Mouse (Mus musculus): ENCODE measurements around the gene Hoxb4. TPM values are rescaled to one million over a fixed set of nuclear protein-coding genes. Genes with fewer than 3 reads are reported as not detected.

Gene Hoxb4
- polyA plus RNA-seq, 1 experiment from 2014 or later = not detected

DNA sequence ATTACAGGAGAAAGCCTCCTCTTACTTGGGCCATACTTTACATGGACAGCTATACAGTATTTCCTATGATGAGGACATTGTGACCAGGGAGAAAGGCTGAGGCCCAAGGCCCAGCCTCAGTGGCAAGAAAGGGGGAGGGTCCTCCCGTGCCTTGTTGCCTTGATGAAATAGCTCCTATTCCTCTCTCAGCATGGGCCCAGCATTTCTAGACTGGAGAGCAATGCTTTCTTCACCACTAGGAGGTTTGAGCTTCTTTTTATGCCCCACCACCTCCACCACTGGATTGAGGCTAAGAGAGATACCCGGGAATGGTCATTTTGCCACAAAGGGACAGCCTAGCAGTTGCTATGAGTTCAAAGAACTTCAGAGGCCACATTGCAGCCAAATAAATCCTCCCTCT is 21.1 kb upstream of the Hoxb4 start:
- Histone ChIP-seq H3K27ac (no peak overlapping the region), H3K4me2 (no peak overlapping the region), H3K27me3 (peaks cover 100% of the 10 kb centered on the region), H3K9me3 (replicated peaks) (no peaks in the 10 kb centered on the region), H3K9ac (no peak overlapping the region), H3K36me3 (ENCODE audit: poor library complexity, severe bottlenecking) (no peaks in the 10 kb centered on the region), H3K4me1 (no peaks in the 10 kb centered on the region), H3K4me3 (no peak overlapping the region)
- 5% methylated on average over 2 of the region's 2 CpGs for WGBS
- ATAC-seq = no peak

DNA sequence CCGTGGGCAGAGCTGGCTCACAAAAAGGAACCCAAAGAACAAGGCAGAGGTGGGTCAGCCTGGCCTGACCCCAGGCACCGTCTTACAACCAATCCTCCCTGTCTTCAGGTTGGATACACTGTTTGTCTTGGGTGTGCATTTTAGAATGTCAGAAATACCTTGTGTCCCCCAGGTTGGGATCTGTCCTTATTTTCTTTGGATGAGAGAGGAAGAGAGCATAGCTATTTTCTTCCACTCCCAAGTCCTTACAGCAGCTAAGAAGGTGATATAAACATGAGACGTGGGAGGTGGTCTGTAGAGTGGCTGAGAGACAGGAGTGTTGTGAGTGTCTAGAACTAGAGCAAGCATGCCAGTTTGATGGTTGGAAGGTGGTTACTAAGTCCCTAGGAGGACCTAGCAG is 20.6 kb upstream of the Hoxb4 start:
- Histone ChIP-seq H3K4me3 (no peak overlapping the region), H3K4me2 (no peak overlapping the region), H3K27me3 (peaks cover 100% of the 10 kb centered on the region), H3K9ac (no peak overlapping the region), H3K9me3 (replicated peaks) (no peaks in the 10 kb centered on the region), H3K27ac (no peak overlapping the region), H3K36me3 (ENCODE audit: poor library complexity, severe bottlenecking) (no peaks in the 10 kb centered on the region), H3K4me1 (no peaks in the 10 kb centered on the region)
- ATAC-seq = no peak
- 2% methylated on average over 3 of the region's 3 CpGs for WGBS

GRCm38 (mm10) chr11:96297968-96298635 is 20.0 kb upstream of the Hoxb4 start:
- Histone ChIP-seq H3K4me3 (no peak overlapping the region), H3K4me2 (no peak overlapping the region), H3K9ac (no peak overlapping the region), H3K9me3 (replicated peaks) (no peaks in the 10 kb centered on the region), H3K27me3 (peaks cover 100% of the 10 kb centered on the region), H3K4me1 (no peaks in the 10 kb centered on the region), H3K27ac (no peak overlapping the region), H3K36me3 (ENCODE audit: poor library complexity, severe bottlenecking) (no peaks in the 10 kb centered on the region)
- no peak for ATAC-seq
- 3% methylated on average over 11 of the region's 11 CpGs for WGBS

DNA sequence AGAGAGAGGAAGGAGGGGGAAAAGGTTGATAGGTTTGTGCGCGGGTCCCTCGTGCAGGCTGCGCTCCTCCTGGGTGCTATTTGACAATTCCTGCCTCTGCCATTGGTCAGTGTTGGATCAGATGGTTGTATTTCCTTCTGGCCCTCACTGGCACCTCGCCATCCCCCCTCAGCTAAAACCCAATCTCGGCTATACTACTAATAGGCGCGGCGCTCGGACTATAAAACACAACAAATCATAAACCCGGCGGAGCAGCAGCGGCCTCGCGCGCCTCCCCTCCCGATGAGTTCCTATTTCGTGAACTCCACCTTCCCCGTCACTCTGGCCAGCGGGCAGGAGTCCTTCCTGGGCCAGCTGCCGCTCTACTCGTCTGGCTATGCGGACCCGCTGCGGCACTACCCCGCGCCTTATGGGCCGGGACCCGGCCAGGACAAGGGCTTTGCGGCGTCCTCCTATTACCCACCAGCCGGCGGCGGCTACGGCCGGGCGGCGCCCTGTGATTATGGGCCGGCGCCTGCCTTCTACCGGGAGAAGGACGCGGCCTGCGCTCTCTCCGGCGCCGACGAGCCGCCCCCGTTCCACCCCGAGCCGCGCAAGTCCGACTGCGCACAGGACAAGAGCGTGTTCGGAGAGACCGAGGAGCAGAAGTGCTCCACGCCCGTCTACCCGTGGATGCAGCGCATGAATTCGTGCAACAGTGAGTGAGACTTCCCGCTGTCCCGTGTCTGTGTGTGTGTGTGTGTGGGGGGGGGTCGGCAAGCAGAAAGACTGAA is 19.0 kb upstream of the Hoxb4 start:
- WGBS = under 1% methylated on average over 64 of the region's 66 CpGs
- H3K27me3 ChIP-seq = peaks cover 100% of the 10 kb centered on the region
- H3K9me3 ChIP-seq (replicated peaks) = no peaks in the 10 kb centered on the region
- H3K4me2 ChIP-seq = no peak overlapping the region
- no peak overlapping the region for H3K9ac ChIP-seq
- no peak overlapping the region for H3K4me3 ChIP-seq
- no peaks in the 10 kb centered on the region for H3K36me3 ChIP-seq (ENCODE audit: poor library complexity, severe bottlenecking)
- no peak for ATAC-seq
- H3K27ac ChIP-seq = no peak overlapping the region
- peaks cover 7% of the 10 kb centered on the region; the same call in 1 of the 2 replicates for H3K4me1 ChIP-seq

DNA sequence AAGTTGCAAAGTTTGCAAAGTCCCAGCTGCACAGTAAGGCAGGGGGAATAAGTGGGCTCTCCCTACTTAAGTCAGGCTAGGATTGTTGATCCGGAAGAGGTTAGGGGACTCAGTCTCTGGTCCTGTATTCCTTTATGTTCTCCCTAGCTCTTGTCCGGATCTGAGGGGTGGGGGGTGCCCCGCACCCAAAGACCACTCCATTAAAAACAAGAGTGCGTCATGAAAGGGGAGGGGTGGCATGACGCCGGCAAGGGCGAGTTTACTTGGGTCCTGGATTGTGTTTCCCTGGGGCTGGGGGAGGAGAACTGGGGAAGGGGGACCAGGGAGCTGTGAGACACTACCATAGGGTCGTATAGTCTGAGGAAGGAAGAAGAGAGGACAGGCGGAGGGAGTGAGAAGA is 18.3 kb upstream of the Hoxb4 start:
- no peaks in the 10 kb centered on the region for H3K36me3 ChIP-seq (ENCODE audit: poor library complexity, severe bottlenecking)
- no peak overlapping the region for H3K4me3 ChIP-seq
- H3K4me1 ChIP-seq = peaks cover 7% of the 10 kb centered on the region; the same call in 1 of the 2 replicates
- no peak overlapping the region for H3K9ac ChIP-seq
- no peak overlapping the region for H3K27ac ChIP-seq
- peaks cover 100% of the 10 kb centered on the region for H3K27me3 ChIP-seq
- 1% methylated on average over 9 of the region's 9 CpGs for WGBS
- H3K4me2 ChIP-seq = no peak overlapping the region
- no peaks in the 10 kb centered on the region for H3K9me3 ChIP-seq (replicated peaks)
- no peak for ATAC-seq

GRCm38 (mm10) chr11:96300354-96301063 is 17.6 kb upstream of the Hoxb4 start:
- H3K36me3 ChIP-seq (ENCODE audit: poor library complexity, severe bottlenecking) = no peaks in the 10 kb centered on the region
- H3K4me1 ChIP-seq = peaks cover 7% of the 10 kb centered on the region; the same call in 1 of the 2 replicates
- no peak overlapping the region for H3K27ac ChIP-seq
- no peaks in the 10 kb centered on the region for H3K9me3 ChIP-seq (replicated peaks)
- ATAC-seq = no peak
- no peak overlapping the region for H3K4me2 ChIP-seq
- no peak overlapping the region; the same call in 1 of the 2 replicates for H3K4me3 ChIP-seq
- peaks cover 100% of the 10 kb centered on the region for H3K27me3 ChIP-seq
- no peak overlapping the region for H3K9ac ChIP-seq
- WGBS = 1% methylated on average over 35 of the region's 35 CpGs

GRCm38 (mm10) chr11:96301064-96301431 is 17.0 kb upstream of the Hoxb4 start:
- 2% methylated on average over 10 of the region's 10 CpGs for WGBS
- Histone ChIP-seq H3K4me3 (no peak overlapping the region), H3K9me3 (replicated peaks) (no peaks in the 10 kb centered on the region), H3K9ac (no peak overlapping the region), H3K4me2 (no peak overlapping the region), H3K27me3 (peaks cover 100% of the 10 kb centered on the region), H3K4me1 (peaks cover 7% of the 10 kb centered on the region; the same call in 1 of the 2 replicates), H3K36me3 (ENCODE audit: poor library complexity, severe bottlenecking) (no peaks in the 10 kb centered on the region), H3K27ac (no peak overlapping the region)
- no peak for ATAC-seq

DNA sequence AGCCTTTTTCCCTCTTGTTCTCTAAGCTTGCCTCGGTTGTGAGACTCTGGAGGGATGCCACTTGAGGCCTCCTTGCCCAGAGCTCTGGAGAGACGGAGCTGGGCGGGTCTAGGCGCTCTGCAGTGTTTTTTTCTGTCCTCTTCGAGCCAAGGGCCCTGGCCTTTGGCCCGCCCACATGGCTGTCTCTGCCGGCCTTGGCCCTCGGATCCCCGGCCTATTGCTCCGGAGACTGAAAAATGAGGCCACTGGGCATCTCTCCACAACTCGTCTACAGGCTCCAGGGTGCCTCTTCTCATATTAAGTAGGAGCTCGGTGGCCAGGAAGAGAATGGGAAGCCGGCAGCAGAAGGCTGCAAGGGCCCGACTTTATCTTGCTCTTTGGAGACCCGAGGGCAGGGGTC is 16.2 kb upstream of the Hoxb4 start:
- ATAC-seq = no peak
- WGBS = 2% methylated on average over 15 of the region's 15 CpGs
- Histone ChIP-seq H3K4me3 (no peak overlapping the region), H3K9ac (no peak overlapping the region), H3K4me1 (peaks cover 7% of the 10 kb centered on the region; the same call in 1 of the 2 replicates), H3K27me3 (peaks cover 100% of the 10 kb centered on the region), H3K4me2 (no peak overlapping the region), H3K27ac (no peak overlapping the region), H3K36me3 (ENCODE audit: poor library complexity, severe bottlenecking) (no peaks in the 10 kb centered on the region), H3K9me3 (replicated peaks) (no peaks in the 10 kb centered on the region)

DNA sequence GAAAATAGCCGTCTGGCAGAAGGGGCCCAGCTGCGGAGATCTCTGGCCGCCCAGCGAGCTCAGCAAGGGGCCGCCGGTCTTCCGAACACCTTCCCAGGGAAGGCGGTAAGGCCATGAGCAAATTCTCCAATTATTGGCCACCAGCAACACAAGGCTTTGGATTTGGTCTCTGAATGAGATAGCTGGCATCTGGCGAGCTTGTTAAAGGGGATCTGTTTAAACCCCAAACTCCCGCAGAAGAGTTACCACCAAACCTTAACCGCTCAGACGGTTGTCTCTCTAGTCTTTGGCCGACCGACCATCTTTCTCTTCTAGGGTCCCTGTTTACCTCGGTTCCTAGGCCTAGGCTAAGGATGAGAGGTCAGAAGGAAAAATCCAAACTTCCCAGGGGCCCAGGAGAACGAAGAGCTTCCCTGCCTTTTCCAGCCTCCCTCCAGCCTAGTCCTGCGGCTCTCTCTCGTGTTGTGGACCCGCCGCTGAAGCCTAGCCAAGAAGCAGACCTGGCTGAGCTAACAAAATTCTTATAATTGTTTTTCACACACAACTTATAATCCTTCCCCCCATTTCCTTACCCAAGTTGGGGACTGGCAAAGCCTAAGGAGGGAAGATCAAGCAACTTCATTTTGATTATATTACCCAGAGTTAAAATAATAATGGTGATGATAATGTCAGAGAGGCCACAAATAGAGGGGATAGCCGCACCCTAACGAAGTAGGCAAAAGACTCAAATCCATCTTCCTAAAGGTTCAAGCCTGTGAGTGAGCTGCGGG is 15.5 kb upstream of the Hoxb4 start:
- H3K27ac ChIP-seq = no peak overlapping the region
- H3K36me3 ChIP-seq (ENCODE audit: poor library complexity, severe bottlenecking) = no peaks in the 10 kb centered on the region
- no peak overlapping the region for H3K4me3 ChIP-seq
- no peak for ATAC-seq
- no peak overlapping the region for H3K4me2 ChIP-seq
- H3K9me3 ChIP-seq (replicated peaks) = no peaks in the 10 kb centered on the region
- H3K9ac ChIP-seq = no peak overlapping the region
- H3K27me3 ChIP-seq = peaks cover 100% of the 10 kb centered on the region
- WGBS = 2% methylated on average over 23 of the region's 23 CpGs
- peaks cover 7% of the 10 kb centered on the region; the same call in 1 of the 2 replicates for H3K4me1 ChIP-seq

GRCm38 (mm10) chr11:96303151-96304099 is 14.6 kb upstream of the Hoxb4 start, which contains the start of gene Hoxb5:
TSS of gene Hoxb5 (plus strand) at chr11:96303336.
- H3K36me3 ChIP-seq (ENCODE audit: poor library complexity, severe bottlenecking) = no peaks in the 10 kb centered on the region
- H3K27ac ChIP-seq = no peak within 1 kb of the TSS
- no peak within 1 kb of the TSS for H3K9ac ChIP-seq
- ATAC-seq = no peak
- WGBS = 1% methylated on average over 69 of the region's 69 CpGs
- peaks cover 100% of the 10 kb centered on the region for H3K27me3 ChIP-seq
- H3K9me3 ChIP-seq (replicated peaks) = no peaks in the 10 kb centered on the region
- no peak within 1 kb of the TSS for H3K4me3 ChIP-seq
- peaks cover 7% of the 10 kb centered on the region; the same call in 1 of the 2 replicates for H3K4me1 ChIP-seq
- no peak within 1 kb of the TSS for H3K4me2 ChIP-seq
